Mouse (Mus musculus) brain, embryonic 14.5 days (tissue): ENCODE data around the gene Herc4.

Experiments
- CTCF ChIP-seq: fragments of 200-500 bp; IDR thresholded peaks from 2 replicates; pipeline ENCODE4 v1.5.1; 2012; ENCODE audit warnings: inconsistent platforms, mild to moderate bottlenecking, moderate library complexity, borderline replicate concordance; ENCODE audit not compliant: insufficient read depth, insufficient read length; ENCODE audit errors: extremely low read depth
- POLR2A ChIP-seq: fragments of 200-500 bp; IDR thresholded peaks from 2 replicates; pipeline ENCODE4 v1.6.1; 2012; ENCODE audit warnings: mild to moderate bottlenecking, inconsistent platforms, borderline replicate concordance; ENCODE audit not compliant: poor library complexity, insufficient read depth, insufficient read length, severe bottlenecking; ENCODE audit errors: extremely low read depth

GRCm38 (mm10) chr10:63352111-63352510, 108.5 kb downstream of the Herc4 start:
- TF ChIP-seq POLR2A (no peak), CTCF (no peak)
